Mouse (Mus musculus) kidney, postnatal 14 days (tissue): ENCODE results near the gene Tmem94.

Source experiments
- DNase-seq: peaks from one replicate; pipeline ENCODE4 v3.0.0; 2022; ENCODE audit warnings: mixed read lengths

Gene Tmem94

DNA sequence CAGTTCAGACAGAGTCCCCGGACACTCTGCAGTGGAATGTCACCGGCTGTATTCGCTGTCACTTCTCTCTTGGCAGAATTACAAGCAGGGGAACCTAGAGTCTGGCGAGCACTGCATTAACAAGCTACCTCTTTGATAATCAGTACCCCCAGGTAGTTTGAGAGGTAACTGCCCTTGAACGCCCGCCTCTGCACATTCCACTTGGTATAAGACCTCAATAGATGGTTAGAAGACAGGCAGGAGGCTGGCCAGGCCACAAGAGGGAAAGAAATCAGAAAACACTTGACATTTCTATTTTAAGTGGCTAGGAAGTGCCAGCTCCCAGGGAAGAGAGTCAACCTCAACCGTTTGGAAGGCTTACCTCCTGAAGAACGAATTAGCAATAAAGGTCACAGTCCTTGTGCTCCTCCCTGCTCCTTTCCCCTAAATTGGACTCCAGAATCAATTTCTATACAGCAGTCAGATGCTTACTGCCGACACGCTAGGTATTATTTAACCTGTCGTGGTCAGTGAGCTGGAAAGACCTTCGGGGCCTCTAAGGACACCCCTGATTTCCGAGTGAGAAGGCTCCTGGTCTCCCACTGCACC is 1.2 kb downstream of the Tmem94 start:
- peak; percentile 56 for DNase-seq

DNA sequence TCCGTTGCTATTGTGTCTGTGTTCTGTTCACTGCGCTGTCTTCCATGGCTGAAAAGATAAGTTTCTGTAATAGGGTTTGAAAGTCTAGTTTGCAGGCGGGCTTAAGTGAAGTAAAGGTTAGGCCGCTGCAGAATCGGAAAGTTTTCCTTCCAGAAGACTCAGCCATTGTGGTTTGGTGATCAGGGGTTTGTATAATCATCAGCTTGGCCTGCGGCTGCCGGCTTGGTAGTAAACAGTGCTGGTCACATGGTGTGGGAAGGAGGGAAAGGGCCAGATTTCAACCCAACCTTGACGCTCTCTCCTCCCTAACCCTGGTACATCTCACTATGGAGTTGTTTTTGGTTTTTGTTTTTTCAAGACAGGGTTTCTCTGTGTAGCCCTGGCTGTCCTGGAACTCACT is 1.7 kb downstream of the Tmem94 start:
- peak; percentile 76 for DNase-seq

DNA sequence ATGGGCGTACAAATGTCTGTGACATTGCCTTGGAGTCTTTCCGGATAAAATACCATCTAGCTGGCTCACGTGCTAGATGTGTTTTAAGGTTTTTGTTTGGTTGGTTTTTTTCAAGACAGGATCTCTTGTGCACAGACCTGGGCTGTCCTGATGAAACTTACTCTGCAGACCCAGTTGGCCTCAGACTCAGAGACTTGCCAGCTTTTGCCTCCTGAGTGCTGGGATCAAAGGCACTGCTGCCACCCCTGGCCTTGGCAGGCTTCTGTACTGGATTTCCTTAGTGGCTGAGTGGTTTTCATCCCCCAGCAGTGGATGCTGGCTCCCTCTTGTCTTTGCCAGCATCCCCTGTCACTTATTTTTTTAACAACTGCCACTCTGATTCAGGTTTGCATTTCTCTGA is 3.7 kb downstream of the Tmem94 start:
- no peak for DNase-seq

DNA sequence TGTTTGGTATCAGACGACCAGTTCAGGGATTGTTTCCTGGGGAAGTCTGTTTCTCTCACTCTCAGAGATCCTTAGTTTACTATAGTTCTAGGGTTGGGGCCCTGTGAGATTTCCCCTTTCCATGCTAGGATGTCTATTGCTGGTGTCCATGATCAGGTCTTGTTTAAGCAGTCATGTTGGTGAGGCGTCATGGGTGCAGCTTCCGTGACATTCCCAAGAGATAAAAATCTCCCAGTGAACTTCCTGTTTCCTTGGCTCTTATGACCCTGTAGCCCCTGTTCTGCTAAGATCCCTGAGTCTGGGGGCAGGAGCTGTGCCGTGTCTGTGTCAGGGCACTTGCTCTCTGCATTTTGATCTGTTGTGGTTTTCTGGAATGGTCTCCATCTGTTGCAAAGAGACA is 9.4 kb downstream of the Tmem94 start:
- no peak for DNase-seq

DNA sequence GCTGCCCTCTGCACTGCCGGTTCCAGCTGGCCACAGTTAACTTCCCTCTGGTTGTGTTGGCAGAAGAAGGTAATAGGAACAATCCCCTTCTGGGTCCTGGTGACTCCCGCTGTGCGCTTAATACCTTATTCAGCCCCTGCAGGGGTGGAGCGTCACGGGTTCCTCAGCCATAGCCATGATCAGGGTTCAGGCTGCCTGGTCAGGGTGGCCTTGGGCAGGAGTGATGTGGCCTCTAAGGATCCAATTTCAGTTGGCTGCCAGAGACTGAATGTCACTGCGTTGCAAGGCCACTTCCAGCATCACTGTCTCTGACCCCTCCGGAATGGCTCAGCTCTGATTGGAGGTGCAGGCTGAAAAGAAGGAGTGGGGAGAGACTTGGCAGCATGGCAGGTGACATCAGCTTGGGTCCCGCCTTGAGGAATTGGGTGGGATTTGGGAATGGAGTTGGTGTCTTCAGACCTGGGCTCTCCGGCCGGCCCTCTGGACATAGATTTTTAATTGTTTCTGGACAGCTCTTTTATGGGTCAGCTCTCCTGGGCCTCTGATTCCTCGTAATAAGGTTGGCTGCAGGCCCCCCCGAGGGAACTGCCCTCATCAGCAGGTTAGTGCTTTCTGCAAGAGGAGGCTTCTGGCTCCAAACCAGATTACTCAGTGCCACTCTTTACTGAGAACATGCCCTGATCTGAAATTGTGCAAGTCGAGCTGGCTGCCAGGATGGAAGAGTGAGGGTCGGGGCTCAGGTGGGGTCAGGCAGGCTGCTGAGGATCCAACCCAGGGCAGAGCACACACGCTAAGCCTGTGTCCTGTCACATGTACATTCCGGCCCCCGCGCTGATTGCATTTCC is 10.8 kb downstream of the Tmem94 start:
- DNase-seq, result peak; percentile 72

DNA sequence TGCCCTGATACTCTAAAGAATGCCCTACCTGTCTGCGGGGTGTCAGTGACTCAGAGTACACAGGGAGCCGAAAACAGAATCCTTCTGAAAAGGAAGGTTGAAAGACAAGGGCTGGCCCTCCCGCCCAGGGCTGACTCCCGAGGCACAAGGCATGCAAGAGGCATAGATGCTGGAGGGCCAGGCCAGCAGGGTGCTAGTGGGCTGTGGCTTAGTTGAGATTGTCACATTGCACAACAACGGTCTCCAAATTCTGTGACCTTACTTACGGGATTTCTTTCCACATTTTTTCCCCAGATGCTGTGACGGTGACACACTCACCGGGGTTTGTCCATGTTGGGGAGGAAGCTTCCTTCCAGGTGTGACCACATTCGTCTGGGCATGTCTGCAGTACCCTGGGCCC is 11.7 kb downstream of the Tmem94 start:
- DNase-seq, result no peak

DNA sequence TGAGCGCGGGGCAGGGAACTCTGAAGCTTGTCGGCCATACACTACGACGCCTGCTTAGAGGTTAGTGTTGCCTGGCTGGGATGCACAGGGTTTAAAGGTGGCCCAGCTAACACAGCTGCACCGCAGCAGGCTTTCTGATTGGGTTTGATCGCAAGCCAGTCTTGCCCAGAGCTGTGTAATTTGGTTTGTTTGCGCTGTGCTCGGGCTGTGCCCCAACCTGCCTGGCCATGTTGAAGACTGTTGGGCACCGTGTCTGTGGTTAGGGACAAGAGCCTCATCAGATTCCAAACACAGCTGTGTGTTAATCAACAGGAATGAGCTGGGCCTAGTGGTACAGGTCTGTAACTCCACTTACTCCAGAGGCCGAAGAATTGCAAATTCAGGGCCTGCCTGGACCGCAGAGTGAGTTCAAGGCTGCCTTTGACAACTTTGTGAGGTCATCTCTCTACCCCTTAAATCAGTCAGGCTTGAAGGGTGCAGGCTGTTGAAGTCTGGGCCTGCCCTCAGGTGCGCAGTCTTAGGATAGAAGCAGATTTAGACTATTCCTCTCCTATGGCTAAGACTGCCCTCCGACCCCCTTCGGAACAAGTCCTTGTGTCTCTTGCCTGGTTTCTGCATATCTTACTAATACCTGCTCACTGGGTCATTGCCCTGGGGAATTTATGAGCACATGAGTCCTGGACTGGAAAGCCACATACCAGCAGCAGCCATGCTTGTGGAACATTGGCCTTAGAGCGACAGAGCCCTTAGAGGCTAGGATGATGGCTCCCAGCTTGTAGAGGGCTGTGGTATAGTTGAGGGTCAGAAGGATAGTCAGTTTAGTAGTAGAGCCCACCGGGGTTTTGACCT is 12.5 kb downstream of the Tmem94 start:
- DNase-seq, result no peak

DNA sequence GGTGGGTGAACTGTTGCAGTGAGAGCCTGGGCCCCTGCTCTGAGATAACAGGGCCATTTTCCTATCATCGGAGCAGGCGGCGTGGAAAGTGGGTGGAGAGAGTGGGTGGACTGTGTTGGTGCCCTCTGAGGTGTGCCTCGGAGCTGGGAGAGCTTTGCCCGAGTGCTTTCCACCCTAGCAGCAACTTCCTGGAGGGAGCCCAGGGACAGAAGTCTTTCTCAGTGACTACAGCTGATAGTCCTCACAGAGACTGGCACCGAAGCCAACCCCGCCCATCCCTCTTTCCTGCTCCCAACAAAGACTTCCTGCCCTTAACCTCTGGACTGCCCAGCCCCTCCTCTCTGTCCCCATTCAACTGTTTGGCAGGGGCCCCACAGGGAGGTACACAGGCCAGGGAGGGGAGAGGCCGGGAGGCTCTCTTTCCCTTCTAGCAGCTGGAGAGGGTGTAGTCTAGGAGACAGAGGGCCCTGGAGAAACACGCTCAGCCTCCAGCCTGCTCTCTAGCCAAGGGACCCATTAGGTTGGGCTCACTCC is 13.9 kb downstream of the Tmem94 start:
- DNase-seq, result peak; percentile 95

DNA sequence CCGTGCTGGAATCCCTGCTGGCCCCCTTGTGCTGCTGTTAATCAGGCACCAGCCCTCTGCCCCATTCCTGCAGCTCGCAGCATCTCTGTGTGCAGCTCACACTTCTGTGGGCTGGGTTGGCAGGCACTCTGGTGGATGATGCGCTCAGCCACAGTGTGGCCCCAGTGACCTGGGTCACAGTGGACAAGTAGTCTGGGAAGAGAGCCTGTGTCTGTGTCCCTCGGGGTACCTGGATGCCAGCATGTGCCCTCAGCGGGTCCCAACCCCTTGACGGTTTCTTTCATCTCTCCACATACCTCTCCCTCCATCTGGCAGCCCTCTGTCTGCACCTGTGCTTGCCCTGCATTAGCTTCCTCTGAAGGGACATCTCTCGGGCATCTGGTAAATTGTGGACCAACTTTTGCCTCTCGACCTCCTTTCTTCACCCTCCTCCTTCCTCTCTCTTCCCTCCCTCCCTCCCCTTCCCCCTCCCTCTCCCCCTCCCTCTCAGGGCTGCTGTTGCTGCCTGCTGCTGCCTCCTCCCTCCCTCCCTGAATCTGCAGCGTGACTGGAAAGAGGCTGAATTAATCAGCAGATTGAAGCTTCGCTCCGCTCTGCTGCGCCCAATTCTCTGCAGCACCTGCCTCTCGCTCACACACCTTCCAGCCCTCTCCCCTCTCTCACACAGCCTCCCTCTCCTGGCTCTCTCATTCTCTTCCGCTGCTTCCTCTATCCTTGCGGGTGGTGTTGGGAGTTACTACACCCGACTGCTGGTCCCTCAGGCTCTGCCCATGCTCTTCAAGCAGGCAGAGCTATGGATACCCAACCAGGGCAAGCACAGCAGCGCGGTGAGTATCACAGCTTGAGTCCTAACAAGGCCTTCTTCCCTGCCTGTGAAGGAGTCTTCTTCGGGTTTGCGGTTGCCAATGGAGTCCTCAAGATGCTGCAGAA is 15.2 kb downstream of the Tmem94 start:
- DNase-seq, result peak; percentile 71

DNA sequence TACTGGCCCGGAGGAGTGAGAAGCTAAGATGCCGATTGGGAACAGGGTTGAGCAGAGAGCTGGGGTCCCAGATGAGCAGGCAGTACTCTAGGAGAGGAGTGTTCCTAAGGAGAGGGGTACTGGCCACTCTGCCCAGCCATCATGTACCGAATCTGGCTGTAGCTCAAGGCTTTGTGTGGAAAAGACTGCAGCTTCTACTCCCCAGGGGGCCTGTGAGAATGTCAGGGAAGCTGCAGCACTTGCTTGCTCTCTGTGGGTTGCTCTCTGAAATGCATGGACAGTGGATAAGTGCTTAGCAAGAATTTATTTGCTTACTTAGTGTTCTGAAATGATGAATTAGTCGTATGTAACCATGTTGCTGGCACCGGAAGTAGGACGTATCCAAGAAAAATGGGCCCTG is 21.2 kb downstream of the Tmem94 start:
- DNase-seq, result no peak

DNA sequence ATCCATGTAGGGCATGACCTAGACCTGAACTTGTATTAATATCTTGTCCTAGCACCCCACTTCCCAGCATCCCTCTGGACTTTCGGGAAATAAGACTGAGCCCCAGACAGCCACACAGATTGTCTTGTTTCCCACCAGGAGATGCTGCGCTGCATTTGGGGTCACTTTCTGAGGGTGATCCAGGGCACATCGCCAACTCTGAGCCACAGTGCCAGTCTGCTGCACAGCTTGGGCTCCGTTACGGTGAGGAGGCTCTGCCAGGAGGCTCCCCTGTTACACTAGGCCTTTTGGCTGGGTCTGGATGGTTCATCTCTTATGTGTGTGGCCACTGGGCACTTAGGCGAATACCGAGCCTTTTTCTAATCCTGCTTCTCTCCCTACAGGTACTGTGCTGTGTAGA is 24.6 kb downstream of the Tmem94 start:
- no peak for DNase-seq

DNA sequence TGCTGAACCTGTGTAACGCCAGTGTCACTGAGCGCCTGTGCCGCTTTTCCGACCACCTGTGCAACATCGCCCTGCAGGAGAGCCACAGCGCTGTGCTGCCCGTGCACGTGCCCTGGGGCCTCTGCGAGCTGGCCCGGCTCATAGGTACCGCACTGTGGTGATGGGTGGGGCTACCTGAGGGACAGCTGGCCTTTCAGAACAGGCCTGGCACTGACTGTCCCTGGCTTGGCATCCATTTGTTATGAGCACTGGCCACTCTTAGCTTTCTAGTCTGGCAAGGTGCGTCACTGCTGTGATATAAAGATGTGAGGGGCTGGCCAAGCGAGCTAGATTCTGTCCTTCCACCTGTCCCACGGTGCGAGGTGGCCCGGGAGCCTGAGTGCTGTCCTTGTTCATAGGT is 26.7 kb downstream of the Tmem94 start:
- DNase-seq, result no peak

DNA sequence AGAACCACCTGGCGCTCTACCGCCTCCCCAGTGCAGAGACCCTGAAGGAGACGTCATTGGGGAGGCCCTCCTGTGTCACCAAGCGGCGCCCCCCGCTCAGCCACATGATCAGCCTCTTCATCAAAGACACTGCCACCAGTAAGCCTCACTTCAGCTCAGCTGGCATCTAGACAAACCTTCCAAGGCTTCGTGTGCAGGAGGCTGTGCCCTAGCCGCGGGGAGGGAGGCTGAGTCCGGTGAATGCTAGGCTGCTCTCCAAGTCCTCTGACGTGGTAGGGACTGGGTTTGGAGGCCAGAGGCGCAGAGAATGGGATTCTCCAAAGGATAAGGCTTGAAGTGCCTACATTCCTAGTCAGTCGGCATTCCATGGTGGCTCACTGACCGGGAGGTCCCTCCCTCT is 27.1 kb downstream of the Tmem94 start:
- no peak for DNase-seq

DNA sequence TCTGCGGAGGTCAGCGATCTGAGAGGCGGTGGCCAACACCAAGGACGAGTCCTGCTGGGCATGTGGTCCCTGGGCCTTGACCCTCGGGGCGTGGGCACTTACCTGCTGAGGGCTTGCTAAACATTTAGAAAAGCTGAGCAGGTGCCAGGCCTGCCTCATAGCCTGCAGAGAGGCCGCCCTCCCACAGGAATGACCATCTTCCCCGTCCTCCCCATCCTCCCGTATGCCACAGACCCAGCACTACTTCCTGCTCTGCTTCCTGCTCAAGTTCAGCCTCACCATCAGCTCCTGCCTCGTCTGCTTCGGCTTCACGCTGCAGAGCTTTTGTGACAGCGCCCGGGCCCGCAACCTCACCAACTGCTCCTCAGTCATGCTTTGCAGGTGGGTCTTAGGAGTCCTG is 31.7 kb downstream of the Tmem94 start:
- no peak for DNase-seq

DNA sequence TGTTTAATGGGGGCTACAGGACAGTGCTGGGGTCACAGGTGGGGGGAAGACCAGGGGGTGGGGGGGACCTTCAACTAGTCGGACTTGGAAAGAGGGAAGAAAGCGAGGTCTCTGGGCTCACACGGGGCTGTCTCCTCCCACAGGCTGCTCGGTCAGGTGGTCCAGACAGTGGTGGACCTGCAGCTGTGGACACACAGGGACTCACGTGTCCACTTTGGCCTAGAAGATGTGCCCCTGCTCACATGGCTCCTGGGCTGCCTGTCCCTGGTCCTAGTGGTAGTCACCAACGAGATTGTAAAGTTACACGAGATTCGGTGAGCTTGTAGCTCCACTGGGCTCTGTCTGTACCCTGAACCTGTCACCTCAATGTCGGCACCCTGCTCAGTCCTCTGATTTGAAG is 32.4 kb downstream of the Tmem94 start:
- DNase-seq, result no peak

DNA sequence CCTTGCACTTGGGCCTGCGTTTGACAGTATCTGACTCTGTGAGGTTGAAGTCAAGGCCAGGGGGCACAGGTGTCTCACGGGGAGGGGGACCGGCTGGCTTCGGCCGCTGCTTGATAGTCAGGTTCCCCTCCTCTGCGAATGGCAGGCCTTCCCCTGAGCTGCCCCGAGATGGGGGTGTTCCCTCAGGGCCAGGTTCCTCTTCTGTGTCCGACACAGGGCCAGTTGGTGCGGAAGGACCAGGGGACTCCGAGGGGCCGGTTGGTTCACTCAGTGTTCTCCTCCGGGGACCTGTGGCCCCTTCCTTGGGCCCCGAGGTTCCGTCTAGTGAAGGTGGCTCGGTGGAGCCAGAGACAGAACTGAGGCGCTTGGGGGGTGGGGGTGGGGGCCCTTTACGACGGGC is 35.7 kb downstream of the Tmem94 start:
- no peak for DNase-seq

DNA sequence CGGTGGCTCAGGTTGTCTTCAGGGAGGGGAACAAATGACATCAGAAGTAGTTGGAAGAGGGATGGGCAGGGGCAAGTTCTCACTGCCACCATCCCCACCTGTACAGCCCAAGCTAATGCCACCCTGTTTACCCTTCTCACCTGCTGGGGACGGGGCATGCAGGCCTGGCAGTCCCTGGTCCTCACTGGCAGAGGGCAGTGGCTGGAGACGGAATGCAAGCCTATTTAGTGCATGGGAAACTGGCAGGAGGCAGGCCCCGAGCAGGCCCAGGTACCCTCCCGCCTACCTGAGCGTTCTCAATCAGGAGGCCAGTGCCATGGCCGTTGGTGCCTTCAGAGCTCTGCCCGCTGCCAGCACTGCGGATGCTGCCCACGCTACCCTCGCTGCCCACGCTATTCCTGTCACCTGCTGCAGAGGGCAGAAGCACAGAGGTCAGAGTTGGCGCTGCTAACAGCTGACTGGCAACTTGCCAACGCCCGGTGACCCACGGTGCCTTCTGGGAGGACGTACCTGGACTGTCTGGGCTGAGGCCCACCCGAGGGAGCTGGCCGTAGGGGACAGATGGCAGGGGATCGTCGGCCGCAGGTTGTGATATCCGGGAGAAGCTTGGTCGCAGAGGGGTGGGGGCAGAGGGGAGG is 38.0 kb downstream of the Tmem94 start:
- DNase-seq, result no peak

DNA sequence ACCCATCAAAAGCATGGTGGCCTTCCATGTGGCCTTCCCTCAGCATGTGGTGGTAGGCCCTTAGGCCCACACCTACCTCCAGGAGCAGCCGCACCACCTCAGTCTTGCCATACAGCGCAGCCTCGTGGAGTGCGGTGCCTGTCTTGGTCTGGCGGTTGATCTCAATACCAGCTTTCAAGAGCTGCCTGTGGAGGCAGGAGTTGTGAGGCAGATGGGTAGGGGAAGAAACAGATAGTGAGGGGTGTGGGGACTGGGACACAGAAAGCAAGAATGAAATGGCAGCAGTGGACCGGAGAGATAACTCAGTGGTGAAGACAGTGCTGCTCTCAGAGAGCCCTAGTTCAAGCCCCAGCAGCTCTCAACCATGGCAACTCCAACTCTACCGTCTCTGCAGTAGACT is 39.8 kb downstream of the Tmem94 start:
- no peak for DNase-seq

DNA sequence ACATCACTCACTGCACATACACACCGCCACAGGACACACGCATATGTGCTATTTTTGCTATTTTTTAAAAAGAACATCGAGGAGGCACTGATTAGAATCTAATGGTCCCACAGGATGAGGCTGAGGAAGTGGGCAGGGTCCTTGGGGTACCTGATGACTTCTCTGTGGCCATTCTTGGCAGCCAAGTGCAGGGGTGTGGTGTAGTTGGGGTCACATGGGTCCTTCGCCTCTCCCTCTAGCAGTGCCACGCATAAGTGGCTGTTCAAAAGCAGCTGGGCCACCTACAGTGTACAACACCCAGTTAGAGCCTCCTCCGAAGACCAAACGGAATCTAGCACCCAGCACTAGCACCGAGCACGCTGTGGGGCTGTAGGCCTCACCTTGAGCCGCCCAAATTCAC is 40.9 kb downstream of the Tmem94 start:
- DNase-seq, result no peak

DNA sequence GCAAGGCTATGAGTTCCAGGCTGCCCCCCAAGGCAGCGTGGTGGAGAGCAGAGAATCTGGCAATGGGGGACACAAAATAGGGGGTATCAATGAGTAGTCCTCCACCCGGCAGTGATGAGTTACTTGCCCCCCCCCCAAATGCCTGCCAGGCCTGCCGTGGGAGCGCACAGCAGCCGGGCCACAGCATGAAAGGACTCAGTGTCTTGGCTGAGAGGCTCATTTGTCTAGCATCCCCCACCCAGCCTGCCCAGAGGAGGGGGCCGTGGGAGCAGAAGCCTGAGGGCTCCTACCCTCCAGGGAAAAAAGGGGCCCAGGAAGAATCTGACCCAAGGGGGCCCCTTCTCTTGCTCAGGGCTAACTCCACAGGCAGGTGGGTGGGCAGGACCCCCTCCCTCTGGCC is 42.1 kb downstream of the Tmem94 start:
- no peak for DNase-seq

DNA sequence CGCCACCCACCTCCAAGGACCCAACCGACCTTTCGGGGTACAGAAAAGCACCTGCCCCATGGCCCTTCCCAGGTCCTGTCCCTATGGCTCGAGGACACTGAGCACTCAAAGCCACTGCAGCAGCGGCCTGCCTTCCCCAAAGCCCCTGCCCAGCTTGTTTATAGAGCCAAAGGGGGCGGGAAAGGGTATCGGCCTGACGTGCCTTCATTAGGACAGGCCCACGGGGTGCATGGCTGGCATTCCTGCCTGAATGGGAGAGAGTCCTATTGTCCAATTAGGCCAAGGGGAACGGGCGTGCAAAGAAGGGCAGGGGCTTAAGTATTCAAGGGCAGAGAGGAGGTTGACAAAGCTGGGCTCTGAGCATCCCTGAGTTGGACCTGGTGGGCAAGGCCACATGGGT is 42.7 kb downstream of the Tmem94 start:
- no peak for DNase-seq
